In genomic region chr11:55113209-55113860, GRCm38 (mm10) we compare ENCODE assay signal across 8 mouse cellular contexts. TPM values are rescaled to one million over a fixed set of nuclear protein-coding genes. Genes with fewer than 3 reads are reported as not detected.
A peak's percentile ranks its signal among the peaks of the same experiment; 100 is the strongest.
DNase-seq lines count a peak whose midpoint lies in the region; ATAC-seq and TF ChIP-seq lines count a peak whose summit lies in the region.
"Had no signal": no experiment of that assay in that cellular context is flagged by ENCODE, and none has a peak within 500 bp of the region (broad histone marks: within the 10 kb centered on the region; RNA-seq: fewer than 3 reads in every experiment).

No protein-coding gene starts in this region.

- no peak overlapping the region for H3K4me2 ChIP-seq in heart, postnatal 0 days (ENCODE audit: low read depth, low read length)

- no peaks in the 10 kb centered on the region for H3K27me3 ChIP-seq in heart, postnatal 0 days (ENCODE audit: control insufficient read depth, insufficient read depth, low read length)

- H3K27ac ChIP-seq in heart, postnatal 0 days (ENCODE audit: low read depth) = peak overlapping the region; percentile 12
- H3K27ac ChIP-seq: left cerebral cortex, adult 2 months had no signal

- intact Hi-C loops in left cerebral cortex, postnatal 4 days (cut with DNase I) = no loop called here

- no peak for TF ChIP-seq EP300 in heart, postnatal 0 days (IDR thresholded peaks at IDR 0.05; ENCODE audit: low read depth)

- H3K36me3 ChIP-seq in heart, postnatal 0 days (replicated peaks; ENCODE audit: control insufficient read depth, insufficient read depth, low read length) = peaks cover 9% of the 10 kb centered on the region; the same call in 1 of the 2 replicates

- H3K4me1 ChIP-seq in heart, postnatal 0 days (ENCODE audit: control insufficient read depth, insufficient read depth) = 0 out of 2 replicates have a peak, but pooled peaks cover 5% of the 10 kb centered on the region

- ATAC-seq in CD4-positive, CD25-positive, alpha-beta regulatory T cell, adult 4 months = peak; percentile 71
- ATAC-seq in heart, postnatal 0 days (ENCODE audit: insufficient read depth, low read depth) = peak; percentile 57; the same call in 1 of the 2 replicates
- peak; percentile 92 for ATAC-seq in megakaryocyte progenitor cell, adult 5-6 weeks (replicated peaks; ENCODE audit: poor library complexity)

- H3K9ac ChIP-seq in heart, postnatal 0 days (replicated peaks; ENCODE audit: low read depth, low read length) = no peak overlapping the region

- 32% methylated on average over 7 of the region's 7 CpGs for WGBS in heart, postnatal 0 days

- H3K9me3 ChIP-seq in heart, postnatal 0 days (replicated peaks; ENCODE audit: control insufficient read depth, low read length) = no peaks in the 10 kb centered on the region

- no peak overlapping the region for H3K4me3 ChIP-seq in heart, postnatal 0 days (ENCODE audit: low read depth, low read length)
- H3K4me3 ChIP-seq: left cerebral cortex, adult 2 months had no signal

- TF ChIP-seq CTCF in heart, postnatal 0 days (IDR thresholded peaks at IDR 0.05; ENCODE audit: low read depth) = no peak

- DNase-seq in A20 (ENCODE audit: low read depth, low spot score) = peak; percentile 83
- DNase-seq in heart, postnatal 0 days (ENCODE audit: low spot score) = peak; percentile 28
- DNase-seq in retina, embryonic 14.5 days (ENCODE audit: low spot score) = no peak
- DNase-seq in c-Kit-positive CD71-positive TER-119-positive erythroid progenitor cells, embryonic 14.5 days (ENCODE audit: low spot score) = no peak
- no peak for DNase-seq in left cerebral cortex, postnatal 4 days

RNA-seq across cellular contexts. Expression of gene Gm2a, which starts 15.4 kb away (rescaled TPM):
- 100 to 1,000 TPM; 162 to 185 TPM for polyA plus RNA-seq in CD4-positive, CD25-positive, alpha-beta regulatory T cell, adult 4 months (2017; shearing (Covaris generic))
- total RNA-seq in heart, postnatal 0 days (2014; rRNA removed; ENCODE audit: low replicate concordance) = 17.2 and 23.9 TPM in 2 replicates
- polyA plus RNA-seq in heart, postnatal 0 days (2015; fragmentation: Nextera tagmentation; extraction: Ambion mirVana) = 26.9 and 27.2 TPM in 2 replicates
- total RNA-seq in megakaryocyte progenitor cell, adult 5-6 weeks (2015) = 89.0 and 92.0 TPM in 2 replicates
- total RNA-seq in megakaryocyte progenitor cell, adult 5-6 weeks (2017) = 53.6 and 54.6 TPM in 2 replicates
- total RNA-seq in left cerebral cortex, postnatal 4 days (2021) = 10 to 100 TPM; 31.0 to 32.2 TPM

RNA-seq across cellular contexts. Expression of gene Ccdc69, which starts 35.4 kb away (rescaled TPM):
- 10 to 100 TPM; 68.2 to 80.6 TPM for polyA plus RNA-seq in CD4-positive, CD25-positive, alpha-beta regulatory T cell, adult 4 months (2017; shearing (Covaris generic))
- 17.6 and 22.2 TPM in 2 replicates for total RNA-seq in heart, postnatal 0 days (2014; rRNA removed; ENCODE audit: low replicate concordance)
- polyA plus RNA-seq in heart, postnatal 0 days (2015; fragmentation: Nextera tagmentation; extraction: Ambion mirVana) = 22.0 and 22.3 TPM in 2 replicates
- total RNA-seq in megakaryocyte progenitor cell, adult 5-6 weeks (2015) = 23.4 and 27.3 TPM in 2 replicates
- total RNA-seq in megakaryocyte progenitor cell, adult 5-6 weeks (2017) = 19.2 and 22.9 TPM in 2 replicates
- not detected for total RNA-seq in left cerebral cortex, postnatal 4 days (2021)

RNA-seq across cellular contexts. Expression of gene Slc36a3, which starts 38.2 kb away (rescaled TPM):
- polyA plus RNA-seq in CD4-positive, CD25-positive, alpha-beta regulatory T cell, adult 4 months (2017; shearing (Covaris generic)) = under 1 TPM; 0.36 to 0.58 TPM
- total RNA-seq in heart, postnatal 0 days (2014; rRNA removed; ENCODE audit: low replicate concordance) = not detected in 2 replicates
- polyA plus RNA-seq in heart, postnatal 0 days (2015; fragmentation: Nextera tagmentation; extraction: Ambion mirVana) = not detected in 2 replicates
- total RNA-seq in megakaryocyte progenitor cell, adult 5-6 weeks (2015) = not detected in 2 replicates
- 0.14 TPM in 1 of 2 replicates, not detected in the other for total RNA-seq in megakaryocyte progenitor cell, adult 5-6 weeks (2017)
- total RNA-seq in left cerebral cortex, postnatal 4 days (2021) = not detected
- total RNA-seq: left cerebral cortex, adult 2 months had no signal

Comparison
In these comparisons a context has a peak if more than half of its experiments do, and no peak if none do; other contexts are left out.
1. DNase-seq: peak in A20 (single experiment) and heart, postnatal 0 days (single experiment); none in retina, embryonic 14.5 days (single experiment), c-Kit-positive CD71-positive TER-119-positive erythroid progenitor cells, embryonic 14.5 days (single experiment) and left cerebral cortex, postnatal 4 days (single experiment).
2. RNA of gene Ccdc69, which starts 35.4 kb away (total RNA-seq): 19.2 to 27.3 TPM in megakaryocyte progenitor cell, adult 5-6 weeks and 17.6 to 22.2 TPM in heart, postnatal 0 days; not detected in left cerebral cortex, postnatal 4 days; every median in the first group is over 10 times any median in the second.
3. Peak in every context shown above with its lines, with median percentiles within 50 percentile points of each other: ATAC-seq.